Mouse (Mus musculus) kidney, postnatal 4 days (tissue): ENCODE data around the gene Vti1a.
A peak's percentile ranks its signal among the peaks of the same experiment; 100 is the strongest.

Source experiments
- DNase-seq, 2 experiments: peaks; one replicate each; pipeline ENCODE4 v3.0.0; 2021; ENCODE audit warnings: mixed read lengths in 2 of 2

Vti1a gene

GRCm38 (mm10) chr19:55315452-55316108 is 515 bp upstream of the Vti1a start, which contains the start of gene Zdhhc6:
Gene Zdhhc6 (minus strand): TSS chr19:55316032.
- peak; percentile 92 to 93 for DNase-seq

GRCm38 (mm10) chr19:55316901-55317300 is 806 bp downstream of the Vti1a start:
- no peak for DNase-seq

GRCm38 (mm10) chr19:55319036-55319435 is 2.9 kb downstream of the Vti1a start:
- DNase-seq: no peak

GRCm38 (mm10) chr19:55319521-55319920 is 3.4 kb downstream of the Vti1a start:
- DNase-seq: no peak

- no peak for DNase-seq
Observed at GRCm38 (mm10) chr19:55322604-55323003, 6.5 kb downstream of the Vti1a start.

- DNase-seq: no peak
Observed at GRCm38 (mm10) chr19:55327510-55327909, 11.4 kb downstream of the Vti1a start.

GRCm38 (mm10) chr19:55331776-55332175 is 15.7 kb downstream of the Vti1a start:
- no peak for DNase-seq

GRCm38 (mm10) chr19:55332641-55333268 is 16.7 kb downstream of the Vti1a start:
- peak; percentile 58 to 70 for DNase-seq

GRCm38 (mm10) chr19:55335881-55336280 is 19.8 kb downstream of the Vti1a start:
- no peak for DNase-seq

GRCm38 (mm10) chr19:55336441-55336840 is 20.3 kb downstream of the Vti1a start:
- no peak for DNase-seq

- DNase-seq: no peak
Observed at GRCm38 (mm10) chr19:55337066-55337465, 21.0 kb downstream of the Vti1a start.

GRCm38 (mm10) chr19:55337664-55338063 is 21.6 kb downstream of the Vti1a start:
- DNase-seq: no peak

GRCm38 (mm10) chr19:55340521-55340920 is 24.4 kb downstream of the Vti1a start:
- DNase-seq: no peak

- DNase-seq: no peak
Observed at GRCm38 (mm10) chr19:55341377-55341776, 25.3 kb downstream of the Vti1a start.

GRCm38 (mm10) chr19:55342423-55342822 is 26.3 kb downstream of the Vti1a start:
- no peak for DNase-seq

- no peak for DNase-seq
Observed at GRCm38 (mm10) chr19:55343274-55343673, 27.2 kb downstream of the Vti1a start.

- no peak for DNase-seq
Observed at GRCm38 (mm10) chr19:55348187-55348586, 32.1 kb downstream of the Vti1a start.

GRCm38 (mm10) chr19:55350673-55351378 is 34.7 kb downstream of the Vti1a start:
- no peak for DNase-seq

GRCm38 (mm10) chr19:55362606-55363005 is 46.5 kb downstream of the Vti1a start:
- DNase-seq: no peak

GRCm38 (mm10) chr19:55369691-55370090 is 53.6 kb downstream of the Vti1a start:
- no peak for DNase-seq

- DNase-seq: no peak
Observed at GRCm38 (mm10) chr19:55376331-55376730, 60.2 kb downstream of the Vti1a start.

GRCm38 (mm10) chr19:55377465-55377864 is 61.4 kb downstream of the Vti1a start:
- DNase-seq: no peak

- DNase-seq: no peak
Observed at GRCm38 (mm10) chr19:55378884-55379283, 62.8 kb downstream of the Vti1a start.

- DNase-seq: peak; percentile 12 to 16
Observed at GRCm38 (mm10) chr19:55380764-55381163, 64.7 kb downstream of the Vti1a start.
